Mouse (Mus musculus): ENCODE results near the gene Cs.

DNA sequence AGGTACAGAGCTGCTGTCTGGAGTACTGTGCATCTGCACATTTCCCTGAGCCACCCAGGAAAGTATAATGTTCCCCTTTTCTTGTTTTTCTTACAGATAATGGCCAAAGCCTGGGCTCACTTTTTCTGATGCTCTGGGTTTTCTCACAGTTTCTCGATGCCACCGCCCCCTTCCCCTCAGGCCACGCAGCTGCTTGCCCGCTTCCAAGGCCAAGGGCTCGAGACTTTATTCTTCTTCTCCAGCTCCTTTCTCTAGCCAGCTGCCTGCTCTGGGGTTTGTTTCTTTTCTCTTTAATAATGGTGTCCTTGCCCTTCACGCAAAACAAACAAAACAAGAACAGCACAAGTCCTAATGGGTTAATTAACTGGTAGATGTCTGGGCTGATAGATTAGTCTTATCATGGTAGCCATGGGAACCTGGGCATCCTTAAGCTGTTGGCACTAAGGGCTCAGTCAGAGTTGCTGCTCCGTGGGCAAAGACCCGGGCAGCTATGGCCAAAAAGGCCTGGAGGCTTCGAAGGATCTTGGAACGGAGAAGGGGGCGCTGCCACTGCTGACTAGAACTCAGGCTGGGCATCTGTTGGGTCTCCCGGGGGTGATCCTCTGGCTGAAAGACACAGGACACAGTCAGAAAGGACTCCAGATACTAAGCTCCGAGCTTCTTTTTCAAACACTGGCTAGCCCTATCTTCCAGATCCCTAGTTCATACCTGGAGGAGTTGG is 41.0 kb upstream of the Cs start:
- TF ChIP-seq CTCF (IDR thresholded peaks at IDR 0.05) (no peak), POLR2A (IDR thresholded peaks at IDR 0.05; ENCODE audit: insufficient read depth, low read depth, low read length) (no peak)
